Mouse (Mus musculus): ENCODE measurements at regions not wholly inside any gene's neighbourhood (a gene's known extent, or its start where the extent isn't known, plus 50 kb on each side); places are given as distances from the start of the nearest gene placed in this dataset.

DNA sequence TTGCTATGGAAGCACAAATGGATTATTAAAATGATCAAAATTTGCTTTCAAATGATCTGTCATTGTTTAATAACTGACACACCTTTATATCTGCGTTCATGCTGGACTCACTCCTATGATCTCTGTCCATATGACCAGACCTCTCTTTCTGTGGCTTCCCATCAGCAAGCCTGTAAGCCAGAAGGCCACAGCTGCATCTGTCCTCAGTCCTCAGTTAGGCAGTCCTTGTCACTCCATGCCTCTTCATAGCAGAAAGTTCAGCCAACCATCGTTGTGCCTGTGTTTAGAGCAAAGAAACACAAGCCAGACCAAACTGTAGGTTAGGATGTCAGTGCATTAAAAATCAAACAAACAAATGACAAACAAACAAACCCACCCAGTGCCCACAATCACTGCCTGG, 107.2 kb upstream of the Tsc22d1 start:
- no peaks in the 10 kb centered on the region for H3K36me3 ChIP-seq (ENCODE audit: control insufficient read depth, insufficient read depth, low read length)
- 71% methylated on average over 2 of the region's 2 CpGs for WGBS
- H3K27ac ChIP-seq (ENCODE audit: low read depth, low read length), result no peak overlapping the region
- DNase-seq (ENCODE audit: low spot score, missing footprints), result no peak
- no peak for ATAC-seq (ENCODE audit: low FRiP score)
- H3K4me3 ChIP-seq (ENCODE audit: low read depth, low read length), result no peak overlapping the region
- H3K9ac ChIP-seq (ENCODE audit: low read length), result no peak overlapping the region
- H3K4me1 ChIP-seq (ENCODE audit: control insufficient read depth, insufficient read depth, low read length), result peaks cover 6% of the 10 kb centered on the region
- H3K4me2 ChIP-seq, result no peak overlapping the region
- H3K27me3 ChIP-seq (ENCODE audit: control insufficient read depth, insufficient read depth, low read length), result no peaks in the 10 kb centered on the region
- no peaks in the 10 kb centered on the region for H3K9me3 ChIP-seq (ENCODE audit: control insufficient read depth, low read length)

DNA sequence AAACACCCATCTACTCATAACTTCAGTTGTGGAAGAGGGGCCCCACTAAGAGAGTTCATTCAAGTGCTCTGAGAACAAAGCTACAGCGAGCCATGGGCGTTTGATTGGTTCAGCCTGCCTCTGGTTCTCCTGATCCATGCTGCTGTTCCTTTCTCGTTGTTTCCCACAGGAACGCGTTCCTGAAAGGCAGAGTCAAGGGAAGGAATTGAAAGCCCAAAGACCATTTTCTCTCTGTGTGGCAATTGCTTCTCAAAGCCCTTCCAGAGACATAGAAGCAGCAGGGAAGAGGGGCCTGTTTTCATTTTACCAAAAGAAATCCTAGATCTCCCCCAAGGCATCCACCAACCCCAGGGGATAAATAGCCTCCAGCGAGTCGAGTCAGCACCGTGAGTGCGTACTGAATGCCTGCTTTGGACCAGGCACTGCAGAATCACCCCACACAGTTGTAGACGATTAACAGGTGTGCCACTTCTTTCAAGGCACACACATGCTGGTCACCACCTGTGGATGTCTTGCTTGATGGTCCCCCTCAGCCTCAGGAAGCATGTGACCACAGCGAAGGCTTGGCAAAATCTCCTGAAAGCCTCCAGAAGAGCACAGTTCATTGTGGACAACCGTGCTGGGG, 106.5 kb upstream of the Tsc22d1 start:
- Histone ChIP-seq H3K4me1 (ENCODE audit: control insufficient read depth, insufficient read depth, low read length) (peaks cover 6% of the 10 kb centered on the region), H3K9ac (ENCODE audit: low read length) (peak overlapping the region; percentile 54), H3K27me3 (ENCODE audit: control insufficient read depth, insufficient read depth, low read length) (no peaks in the 10 kb centered on the region), H3K27ac (ENCODE audit: low read depth, low read length) (no peak overlapping the region; the same call in 1 of the 2 replicates), H3K9me3 (ENCODE audit: control insufficient read depth, low read length) (no peaks in the 10 kb centered on the region), H3K4me2 (peak overlapping the region; percentile 33), H3K36me3 (ENCODE audit: control insufficient read depth, insufficient read depth, low read length) (no peaks in the 10 kb centered on the region), H3K4me3 (ENCODE audit: low read depth, low read length) (peak overlapping the region; percentile 14; the same call in 1 of the 2 replicates)
- 26% methylated on average over 12 of the region's 12 CpGs for WGBS
- peak; percentile 48; the same call in 1 of the 2 replicates for ATAC-seq (ENCODE audit: low FRiP score)
- DNase-seq (ENCODE audit: low spot score, missing footprints), result peak; percentile 92

DNA sequence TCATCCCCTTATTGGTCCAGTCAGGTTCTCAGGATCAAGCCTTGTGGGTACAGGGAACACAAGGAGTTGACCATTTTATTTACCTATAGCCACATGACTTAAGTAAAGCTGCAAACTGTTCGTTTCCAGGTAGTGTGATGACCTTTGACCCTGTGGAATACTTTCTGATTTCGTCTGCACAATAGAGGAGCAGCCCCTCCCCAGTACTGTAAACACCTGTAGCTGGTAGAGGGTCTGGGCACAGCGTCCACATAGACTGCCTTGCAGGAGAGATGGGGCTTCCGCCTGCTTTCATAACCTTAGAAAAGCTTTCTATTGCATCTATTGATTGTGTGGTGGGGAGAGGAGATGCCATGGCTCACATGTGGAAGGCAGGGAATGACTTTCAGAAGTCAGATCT, 105.2 kb upstream of the Tsc22d1 start:
- H3K9me3 ChIP-seq (ENCODE audit: control insufficient read depth, low read length), result no peaks in the 10 kb centered on the region
- no peaks in the 10 kb centered on the region for H3K27me3 ChIP-seq (ENCODE audit: control insufficient read depth, insufficient read depth, low read length)
- H3K4me1 ChIP-seq (ENCODE audit: control insufficient read depth, insufficient read depth, low read length), result peaks cover 6% of the 10 kb centered on the region
- WGBS, result 83% methylated on average over 4 of the region's 4 CpGs
- no peak overlapping the region for H3K4me2 ChIP-seq
- ATAC-seq (ENCODE audit: low FRiP score) (no peak), DNase-seq (ENCODE audit: low spot score, missing footprints) (no peak)
- no peak overlapping the region for H3K27ac ChIP-seq (ENCODE audit: low read depth, low read length)
- no peak overlapping the region for H3K9ac ChIP-seq (ENCODE audit: low read length)
- no peak overlapping the region for H3K4me3 ChIP-seq (ENCODE audit: low read depth, low read length)
- H3K36me3 ChIP-seq (ENCODE audit: control insufficient read depth, insufficient read depth, low read length), result no peaks in the 10 kb centered on the region

DNA sequence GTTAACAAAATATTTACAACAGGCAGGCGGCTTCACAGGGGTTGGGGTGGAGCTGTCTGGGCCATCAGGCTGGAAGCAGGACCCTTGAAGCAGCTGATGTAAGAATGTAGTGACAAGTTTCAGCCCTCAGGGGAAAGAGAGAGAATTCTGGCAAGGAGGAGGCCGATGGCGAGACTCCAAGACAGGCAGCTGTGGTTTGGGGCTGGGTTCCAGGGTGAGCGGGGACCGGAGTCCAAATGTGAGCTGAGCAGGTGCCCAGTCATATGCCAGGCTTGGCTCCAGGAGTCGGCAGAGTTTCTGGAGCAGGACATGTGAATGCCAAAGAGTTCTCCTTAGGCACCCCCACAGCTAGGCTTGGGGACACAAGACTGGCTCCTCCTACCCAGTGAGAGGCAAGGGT, 104.5 kb upstream of the Tsc22d1 start:
- H3K9me3 ChIP-seq (ENCODE audit: control insufficient read depth, low read length), result no peaks in the 10 kb centered on the region
- no peaks in the 10 kb centered on the region for H3K36me3 ChIP-seq (ENCODE audit: control insufficient read depth, insufficient read depth, low read length)
- ATAC-seq (ENCODE audit: low FRiP score) (no peak), DNase-seq (ENCODE audit: low spot score, missing footprints) (no peak)
- H3K4me1 ChIP-seq (ENCODE audit: control insufficient read depth, insufficient read depth, low read length), result peaks cover 6% of the 10 kb centered on the region
- H3K27ac ChIP-seq (ENCODE audit: low read depth, low read length), result no peak overlapping the region
- H3K9ac ChIP-seq (ENCODE audit: low read length), result no peak overlapping the region
- H3K4me3 ChIP-seq (ENCODE audit: low read depth, low read length), result no peak overlapping the region
- 90% methylated on average over 6 of the region's 6 CpGs for WGBS
- H3K4me2 ChIP-seq, result no peak overlapping the region
- no peaks in the 10 kb centered on the region for H3K27me3 ChIP-seq (ENCODE audit: control insufficient read depth, insufficient read depth, low read length)

DNA sequence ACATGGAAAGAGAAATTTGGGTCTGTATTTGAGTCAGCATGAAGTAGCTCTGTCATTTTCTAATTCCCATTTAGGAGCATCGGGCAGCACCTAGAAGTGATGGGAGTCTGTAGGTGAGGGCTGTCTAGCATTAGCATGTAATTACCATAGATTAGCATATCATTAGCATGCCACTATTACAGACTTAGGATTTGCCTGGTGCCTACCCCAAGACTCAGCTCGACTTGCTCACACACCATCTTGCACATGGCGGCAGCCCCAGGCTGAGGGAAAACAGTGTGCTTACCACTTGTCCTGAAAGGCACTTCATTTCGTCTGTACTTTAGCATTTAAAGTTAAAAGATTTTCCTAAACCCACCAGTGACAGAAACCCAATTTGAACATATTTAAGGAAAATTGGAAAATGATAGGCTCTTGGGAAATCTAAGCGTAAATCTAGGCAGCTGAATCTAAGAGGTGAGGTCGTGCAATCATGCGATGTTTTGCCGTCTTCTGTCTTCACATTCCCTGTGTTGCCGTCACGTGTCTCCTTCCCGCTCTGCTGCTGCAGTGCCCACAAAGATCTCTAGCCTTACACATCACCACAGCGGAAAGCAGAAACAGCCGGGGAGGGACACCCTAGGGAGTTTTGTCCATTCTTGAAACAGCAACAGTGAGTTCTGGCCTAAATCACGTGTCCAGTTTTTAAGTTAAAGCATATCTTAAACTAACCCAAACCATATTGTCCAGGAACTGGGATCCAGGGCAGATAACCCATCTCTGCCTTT, 101.2 kb upstream of the Tsc22d1 start:
- 78% methylated on average over 14 of the region's 14 CpGs for WGBS
- Histone ChIP-seq H3K27me3 (ENCODE audit: control insufficient read depth, insufficient read depth, low read length) (no peaks in the 10 kb centered on the region), H3K9me3 (ENCODE audit: control insufficient read depth, low read length) (no peaks in the 10 kb centered on the region; the same call in 1 of the 2 replicates), H3K27ac (ENCODE audit: low read depth, low read length) (no peak overlapping the region), H3K36me3 (ENCODE audit: control insufficient read depth, insufficient read depth, low read length) (no peaks in the 10 kb centered on the region), H3K4me1 (ENCODE audit: control insufficient read depth, insufficient read depth, low read length) (no peaks in the 10 kb centered on the region; the same call in 1 of the 2 replicates), H3K4me2 (no peak overlapping the region), H3K9ac (ENCODE audit: low read length) (no peak overlapping the region), H3K4me3 (ENCODE audit: low read depth, low read length) (no peak overlapping the region)
- ATAC-seq (ENCODE audit: low FRiP score) (peak; percentile 38), DNase-seq (ENCODE audit: low spot score, missing footprints) (no peak)

DNA sequence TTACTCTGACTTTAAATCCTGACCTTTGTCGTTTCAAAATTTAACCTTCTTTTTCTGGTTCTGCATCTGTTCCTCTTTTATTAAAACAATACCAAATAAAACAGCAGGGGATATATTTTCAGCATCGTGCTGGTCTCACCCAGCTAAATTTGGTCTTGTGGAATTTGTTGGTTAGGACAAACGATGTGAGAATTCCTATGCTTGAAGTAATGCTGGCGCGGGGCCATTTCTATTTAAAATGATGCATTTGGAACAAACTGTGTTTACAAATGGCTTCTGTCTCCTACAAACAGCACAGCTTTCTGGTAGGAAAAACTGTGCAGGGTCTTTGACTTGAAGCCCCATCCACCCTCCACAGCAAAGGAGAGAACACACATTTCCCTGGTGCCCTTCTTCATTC, 96.3 kb upstream of the Tsc22d1 start:
- Histone ChIP-seq H3K27me3 (ENCODE audit: control insufficient read depth, insufficient read depth, low read length) (no peaks in the 10 kb centered on the region), H3K4me1 (ENCODE audit: control insufficient read depth, insufficient read depth, low read length) (no peaks in the 10 kb centered on the region), H3K4me2 (no peak overlapping the region), H3K27ac (ENCODE audit: low read depth, low read length) (no peak overlapping the region), H3K9me3 (ENCODE audit: control insufficient read depth, low read length) (no peaks in the 10 kb centered on the region; the same call in 1 of the 2 replicates), H3K4me3 (ENCODE audit: low read depth, low read length) (no peak overlapping the region), H3K36me3 (ENCODE audit: control insufficient read depth, insufficient read depth, low read length) (no peaks in the 10 kb centered on the region), H3K9ac (ENCODE audit: low read length) (no peak overlapping the region)
- DNase-seq (ENCODE audit: low spot score, missing footprints) (peak; percentile 47), ATAC-seq (ENCODE audit: low FRiP score) (no peak)
- WGBS, result 85% methylated on average over 5 of the region's 5 CpGs

DNA sequence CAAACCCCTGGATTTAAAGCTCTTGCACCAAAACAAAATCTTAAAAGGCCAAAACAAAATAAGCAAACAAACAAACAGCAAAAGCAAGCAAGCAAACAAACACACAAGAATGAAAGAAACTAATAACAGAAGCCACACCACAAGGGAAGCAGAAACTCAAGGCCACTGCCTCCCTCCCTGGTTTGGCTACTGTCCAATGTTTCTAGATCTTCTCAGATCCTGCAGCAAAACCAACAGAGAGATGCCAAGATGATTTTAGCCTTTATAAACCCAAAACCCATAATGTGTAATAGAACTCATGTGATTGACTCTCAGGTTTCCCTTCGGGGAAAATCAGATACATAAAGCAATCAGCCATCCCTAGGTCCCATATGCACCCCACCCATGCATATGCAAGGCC, 90.5 kb upstream of the Tsc22d1 start:
- H3K4me2 ChIP-seq, result no peak overlapping the region
- H3K27me3 ChIP-seq (ENCODE audit: control insufficient read depth, insufficient read depth, low read length), result no peaks in the 10 kb centered on the region
- H3K9ac ChIP-seq (ENCODE audit: low read length), result no peak overlapping the region
- DNase-seq (ENCODE audit: low spot score, missing footprints), result no peak
- no peaks in the 10 kb centered on the region for H3K4me1 ChIP-seq (ENCODE audit: control insufficient read depth, insufficient read depth, low read length)
- no peaks in the 10 kb centered on the region for H3K36me3 ChIP-seq (ENCODE audit: control insufficient read depth, insufficient read depth, low read length)
- no peak overlapping the region for H3K4me3 ChIP-seq (ENCODE audit: low read depth, low read length)
- no peak overlapping the region for H3K27ac ChIP-seq (ENCODE audit: low read depth, low read length)
- WGBS, result 92% methylated on average over 1 of the region's 1 CpGs
- no peak for ATAC-seq (ENCODE audit: low FRiP score)
- no peaks in the 10 kb centered on the region for H3K9me3 ChIP-seq (ENCODE audit: control insufficient read depth, low read length)

DNA sequence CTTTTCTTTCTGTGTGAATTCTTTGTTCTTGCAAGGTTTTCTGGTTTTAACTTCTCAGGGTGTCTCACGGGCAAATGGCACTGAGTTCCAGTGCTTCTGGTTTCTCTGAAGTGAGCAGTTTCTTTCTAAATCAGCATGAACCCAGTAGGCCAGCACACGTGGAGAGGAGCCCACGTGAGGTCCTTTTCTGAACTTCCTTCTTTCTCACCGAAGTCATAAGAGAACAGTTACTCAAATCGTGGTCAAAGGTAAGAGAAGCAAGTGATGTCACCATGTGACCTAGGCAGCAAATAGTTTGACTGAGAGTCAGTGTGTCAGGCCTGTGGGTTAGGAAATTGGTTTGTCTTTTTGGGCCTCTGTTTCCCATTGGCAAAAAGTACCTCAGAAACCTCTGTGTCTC, 84.8 kb upstream of the Tsc22d1 start:
- Histone ChIP-seq H3K27me3 (ENCODE audit: control insufficient read depth, insufficient read depth, low read length) (no peaks in the 10 kb centered on the region), H3K4me2 (no peak overlapping the region), H3K4me3 (ENCODE audit: low read depth, low read length) (no peak overlapping the region), H3K9me3 (ENCODE audit: control insufficient read depth, low read length) (no peaks in the 10 kb centered on the region), H3K9ac (ENCODE audit: low read length) (no peak overlapping the region), H3K27ac (ENCODE audit: low read depth, low read length) (no peak overlapping the region), H3K4me1 (ENCODE audit: control insufficient read depth, insufficient read depth, low read length) (peaks cover 6% of the 10 kb centered on the region; the same call in 1 of the 2 replicates), H3K36me3 (ENCODE audit: control insufficient read depth, insufficient read depth, low read length) (no peaks in the 10 kb centered on the region; the same call in 1 of the 2 replicates)
- DNase-seq (ENCODE audit: low spot score, missing footprints) (no peak), ATAC-seq (ENCODE audit: low FRiP score) (no peak)
- WGBS, result 82% methylated on average over 5 of the region's 5 CpGs
